Mouse (Mus musculus) brain, embryonic 14.5 days (tissue): Measurements from ENCODE around the gene Vwc2l.

Source experiments
- CTCF ChIP-seq: fragments of 200-500 bp; IDR thresholded peaks from 2 replicates; pipeline ENCODE4 v1.5.1; 2012; ENCODE audit warnings: inconsistent platforms, mild to moderate bottlenecking, moderate library complexity, borderline replicate concordance; ENCODE audit not compliant: insufficient read depth, insufficient read length; ENCODE audit errors: extremely low read depth
- POLR2A ChIP-seq: fragments of 200-500 bp; IDR thresholded peaks from 2 replicates; pipeline ENCODE4 v1.6.1; 2012; ENCODE audit warnings: mild to moderate bottlenecking, inconsistent platforms, borderline replicate concordance; ENCODE audit not compliant: poor library complexity, insufficient read depth, insufficient read length, severe bottlenecking; ENCODE audit errors: extremely low read depth

GRCm38 (mm10) chr1:70833262-70833661, 107.7 kb downstream of the Vwc2l start:
- TF ChIP-seq CTCF: no peak
- TF ChIP-seq POLR2A: no peak
